Mouse (Mus musculus) kidney, embryonic 15.5 days (tissue): Measurements from ENCODE around the gene Eml4. TPM values are rescaled to one million over a fixed set of nuclear protein-coding genes. Genes with fewer than 3 reads are reported as not detected.

Experiments used
- ATAC-seq: fragments of 200-750 bp; cut with Nextera tagmentation; replicated peaks from 2 replicates; pipeline ENCODE4 v1.8.0; 2017; ENCODE audit warnings: moderate TSS enrichment; ENCODE audit not compliant: low FRiP score
- H3K27ac ChIP-seq: fragments of 300-500 bp; sonication (generic); 2 replicates; pipeline ENCODE4 v1.5.1; 2015; ENCODE audit warnings: mild to moderate bottlenecking, inconsistent platforms
- H3K27me3 ChIP-seq: fragments of 300-500 bp; sonication (generic); 2 replicates; pipeline ENCODE4 v1.6.1; 2015; ENCODE audit warnings: inconsistent platforms
- H3K36me3 ChIP-seq: fragments of 300-500 bp; sonication (generic); 2 replicates; pipeline ENCODE4 v1.6.1; 2015; ENCODE audit warnings: inconsistent platforms
- H3K4me1 ChIP-seq: fragments of 300-500 bp; sonication (generic); 2 replicates; pipeline ENCODE4 v1.6.1; 2015; ENCODE audit warnings: inconsistent platforms
- H3K4me2 ChIP-seq: fragments of 300-500 bp; sonication (generic); 2 replicates; pipeline ENCODE4 v1.6.1; 2015; ENCODE audit warnings: moderate library complexity, mild to moderate bottlenecking, inconsistent platforms
- H3K4me3 ChIP-seq: fragments of 300-500 bp; sonication (generic); replicated peaks from 2 replicates; pipeline ENCODE4 v1.5.1; 2015; ENCODE audit warnings: mild to moderate bottlenecking, inconsistent platforms
- H3K9ac ChIP-seq: fragments of 300-500 bp; sonication (generic); 2 replicates; pipeline ENCODE4 v1.6.1; 2015; ENCODE audit warnings: mild to moderate bottlenecking, inconsistent platforms
- H3K9me3 ChIP-seq: fragments of 300-500 bp; sonication (generic); replicated peaks from 2 replicates; pipeline ENCODE4 v1.6.1; 2016; ENCODE audit warnings: inconsistent platforms
- WGBS: fragments of 180-500 bp; shearing (Covaris S2); methylation state at CpG from one replicate; pipeline ENCODE4 v1.1.7; 2015; ENCODE audit warnings: mixed read lengths; 5-methylcytosine and 5-hydroxymethylcytosine counted together
- polyA plus RNA-seq: library from polyadenylated mRNA; unstranded; fragments of >200 nt; fragmentation: Nextera tagmentation; extraction: Ambion mirVana; gene quantifications from 2 replicates; pipeline ENCODE4 v1.2.1, GENCODE M21; 2015

The Eml4 gene
- polyA plus RNA-seq, 1 experiment from 2014 or later: 37.3 TPM

GRCm38 (mm10) chr17:83482817-83483536 lies 132.2 kb downstream of the Eml4 start:
- no peak overlapping the region for H3K4me3 ChIP-seq
- H3K27me3 ChIP-seq: no peaks in the 10 kb centered on the region
- ATAC-seq: no peak
- H3K4me1 ChIP-seq: 0 out of 2 replicates have a peak, but pooled peaks cover 3% of the 10 kb centered on the region
- H3K4me2 ChIP-seq: no peak overlapping the region
- no peak overlapping the region for H3K9ac ChIP-seq
- peaks cover 39% of the 10 kb centered on the region for H3K36me3 ChIP-seq
- 93% methylated on average over 7 of the region's 7 CpGs for WGBS
- no peak overlapping the region for H3K27ac ChIP-seq
- no peaks in the 10 kb centered on the region for H3K9me3 ChIP-seq

GRCm38 (mm10) chr17:83483784-83484183 lies 133.1 kb downstream of the Eml4 start:
- H3K27me3 ChIP-seq: no peaks in the 10 kb centered on the region
- no peak for ATAC-seq
- H3K9ac ChIP-seq: no peak overlapping the region
- H3K4me3 ChIP-seq: no peak overlapping the region
- H3K27ac ChIP-seq: no peak overlapping the region
- H3K36me3 ChIP-seq: peaks cover 31% of the 10 kb centered on the region
- no peak overlapping the region for H3K4me2 ChIP-seq
- H3K4me1 ChIP-seq: 0 out of 2 replicates have a peak, but pooled peaks cover 3% of the 10 kb centered on the region
- H3K9me3 ChIP-seq: no peaks in the 10 kb centered on the region
- WGBS: 84% methylated on average over 2 of the region's 2 CpGs

- Histone ChIP-seq H3K9ac (no peak overlapping the region), H3K36me3 (peaks cover 11% of the 10 kb centered on the region; the same call in 1 of the 2 replicates), H3K27ac (no peak overlapping the region), H3K4me3 (no peak overlapping the region), H3K4me2 (no peak overlapping the region), H3K27me3 (no peaks in the 10 kb centered on the region), H3K4me1 (0 out of 2 replicates have a peak, but pooled peaks cover 3% of the 10 kb centered on the region), H3K9me3 (peaks cover 3% of the 10 kb centered on the region; the same call in 1 of the 2 replicates)
- WGBS: 52% methylated on average over 3 of the region's 3 CpGs
- no peak for ATAC-seq
These were observed 137.0 kb downstream of the Eml4 start for GRCm38 (mm10) chr17:83487762-83488161.

- Histone ChIP-seq H3K27me3 (no peaks in the 10 kb centered on the region), H3K27ac (no peak overlapping the region), H3K4me3 (no peak overlapping the region), H3K4me1 (no peaks in the 10 kb centered on the region), H3K4me2 (no peak overlapping the region), H3K9me3 (no peaks in the 10 kb centered on the region), H3K36me3 (peaks cover 79% of the 10 kb centered on the region), H3K9ac (no peak overlapping the region)
- no peak for ATAC-seq
- WGBS: 93% methylated on average over 5 of the region's 5 CpGs
These were observed 148.2 kb downstream of the Eml4 start for GRCm38 (mm10) chr17:83498889-83499288.

GRCm38 (mm10) chr17:83499692-83500091 lies 149.0 kb downstream of the Eml4 start:
- no peak overlapping the region for H3K4me3 ChIP-seq
- no peaks in the 10 kb centered on the region for H3K9me3 ChIP-seq
- no peak overlapping the region for H3K4me2 ChIP-seq
- peaks cover 80% of the 10 kb centered on the region for H3K36me3 ChIP-seq
- ATAC-seq: no peak
- H3K9ac ChIP-seq: no peak overlapping the region
- 93% methylated on average over 4 of the region's 4 CpGs for WGBS
- no peaks in the 10 kb centered on the region for H3K4me1 ChIP-seq
- no peak overlapping the region for H3K27ac ChIP-seq
- H3K27me3 ChIP-seq: no peaks in the 10 kb centered on the region

- no peak overlapping the region for H3K27ac ChIP-seq
- H3K4me2 ChIP-seq: no peak overlapping the region
- H3K36me3 ChIP-seq: peaks cover 53% of the 10 kb centered on the region
- no peak for ATAC-seq
- H3K9me3 ChIP-seq: no peaks in the 10 kb centered on the region
- no peak overlapping the region for H3K9ac ChIP-seq
- 82% methylated on average over 2 of the region's 2 CpGs for WGBS
- peaks cover 3% of the 10 kb centered on the region; the same call in 1 of the 2 replicates for H3K4me1 ChIP-seq
- no peaks in the 10 kb centered on the region for H3K27me3 ChIP-seq
- H3K4me3 ChIP-seq: no peak overlapping the region
These were observed 153.0 kb downstream of the Eml4 start for GRCm38 (mm10) chr17:83503693-83504092.

- H3K27ac ChIP-seq: no peak overlapping the region
- no peaks in the 10 kb centered on the region for H3K9me3 ChIP-seq
- no peaks in the 10 kb centered on the region for H3K27me3 ChIP-seq
- peaks cover 25% of the 10 kb centered on the region for H3K4me1 ChIP-seq
- 92% methylated on average over 3 of the region's 3 CpGs for WGBS
- no peak overlapping the region for H3K9ac ChIP-seq
- peak overlapping the region; percentile 77 for H3K4me2 ChIP-seq
- ATAC-seq: no peak
- peaks cover 3% of the 10 kb centered on the region; the same call in 1 of the 2 replicates for H3K36me3 ChIP-seq
- H3K4me3 ChIP-seq: no peak overlapping the region
These were observed 161.4 kb downstream of the Eml4 start for GRCm38 (mm10) chr17:83512130-83512529.

- 1% methylated on average over 24 of the region's 24 CpGs for WGBS
- H3K4me1 ChIP-seq: peaks cover 22% of the 10 kb centered on the region
- H3K9me3 ChIP-seq: no peaks in the 10 kb centered on the region
- peak; percentile 61 for ATAC-seq
- no peaks in the 10 kb centered on the region for H3K36me3 ChIP-seq
- H3K4me2 ChIP-seq: peak overlapping the region; percentile 77
- peak overlapping the region; percentile 93 for H3K4me3 ChIP-seq
- peak overlapping the region; percentile 93 for H3K9ac ChIP-seq
- H3K27ac ChIP-seq: peak overlapping the region; percentile 86
- H3K27me3 ChIP-seq: no peaks in the 10 kb centered on the region
These were observed 163.0 kb downstream of the Eml4 start for GRCm38 (mm10) chr17:83513655-83514212.

- Histone ChIP-seq H3K4me1 (peaks cover 22% of the 10 kb centered on the region), H3K9ac (peak overlapping the region; percentile 93), H3K27ac (peak overlapping the region; percentile 86), H3K4me3 (peak overlapping the region; percentile 93), H3K27me3 (no peaks in the 10 kb centered on the region), H3K36me3 (no peaks in the 10 kb centered on the region), H3K4me2 (peak overlapping the region; percentile 77), H3K9me3 (no peaks in the 10 kb centered on the region)
- ATAC-seq: peak; percentile 99
- under 1% methylated on average over 33 of the region's 33 CpGs for WGBS
These were observed 163.5 kb downstream of the Eml4 start for GRCm38 (mm10) chr17:83514213-83514701.

GRCm38 (mm10) chr17:83517280-83518015 lies 166.7 kb downstream of the Eml4 start, which contains the start of gene Cox7a2l:
TSS of gene Cox7a2l (minus strand) at chr17:83517330.
- WGBS: 88% methylated on average over 8 of the region's 8 CpGs
- ATAC-seq: no peak

GRCm38 (mm10) chr17:83521881-83522280 lies 171.2 kb downstream of the Eml4 start:
- Histone ChIP-seq H3K4me3 (no peak overlapping the region), H3K27ac (no peak overlapping the region), H3K27me3 (no peaks in the 10 kb centered on the region), H3K9me3 (no peaks in the 10 kb centered on the region), H3K9ac (no peak overlapping the region), H3K4me1 (peaks cover 35% of the 10 kb centered on the region), H3K4me2 (no peak overlapping the region), H3K36me3 (no peaks in the 10 kb centered on the region)
- WGBS: 87% methylated on average over 4 of the region's 4 CpGs
- no peak for ATAC-seq

More at GRCm38 (mm10) chr17:83517280-83518015, 166.7 kb downstream of the Eml4 start, which contains the start of gene Cox7a2l:
- H3K4me2 ChIP-seq: no peak within 1 kb of the TSS
- H3K36me3 ChIP-seq: no peaks in the 10 kb centered on the region
- no peak within 1 kb of the TSS for H3K9ac ChIP-seq
- no peaks in the 10 kb centered on the region for H3K27me3 ChIP-seq
- H3K4me1 ChIP-seq: peaks cover 17% of the 10 kb centered on the region
- no peak within 1 kb of the TSS for H3K27ac ChIP-seq
- no peaks in the 10 kb centered on the region for H3K9me3 ChIP-seq
- H3K4me3 ChIP-seq: no peak within 1 kb of the TSS
